Mouse (Mus musculus) testis, adult 2 months (tissue): ENCODE measurements around the gene 5031439G07Rik.

ENCODE experiments used
- CTCF ChIP-seq: fragments of 200-500 bp; IDR thresholded peaks from 2 replicates; pipeline ENCODE4 v1.5.1; 2012; ENCODE audit warnings: low read depth, mild to moderate bottlenecking, inconsistent platforms, low read length, moderate library complexity; ENCODE audit not compliant: control insufficient read depth, insufficient read depth, insufficient replicate concordance
- POLR2A ChIP-seq: fragments of 200-500 bp; IDR thresholded peaks from 2 replicates; pipeline ENCODE4 v1.6.1; 2012; ENCODE audit warnings: low read depth, mild to moderate bottlenecking, inconsistent platforms, low read length, moderate library complexity; ENCODE audit not compliant: control insufficient read depth

DNA sequence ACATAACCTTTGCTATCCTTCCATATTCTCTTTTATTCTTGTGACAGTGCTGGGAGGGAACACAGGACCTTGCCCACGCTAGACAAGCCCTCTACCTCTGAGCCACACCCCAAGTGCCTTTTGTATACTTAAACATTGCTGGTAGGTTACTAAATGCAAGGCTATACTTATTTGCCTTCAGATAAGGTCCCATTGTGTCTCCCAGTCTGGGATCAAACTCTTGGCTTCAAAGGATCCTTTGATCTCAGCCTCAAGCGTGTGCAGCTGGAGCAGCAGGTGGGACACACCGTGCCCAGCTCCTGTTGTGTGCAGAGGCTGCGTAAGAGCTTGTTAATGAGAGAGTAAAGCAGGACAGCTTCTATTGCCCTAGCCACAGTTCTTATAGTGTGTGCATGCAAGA is 39.4 kb upstream of the 5031439G07Rik start:
- TF ChIP-seq POLR2A (no peak), CTCF (no peak)
